Mouse (Mus musculus) heart, postnatal 0 days (tissue): ENCODE data around the gene Mroh2a.

ENCODE experiments used
- CTCF ChIP-seq: IDR thresholded peaks from 2 replicates; pipeline ENCODE4 v1.5.1; 2016; ENCODE audit warnings: antibody characterized with exemption, control low read depth, low read depth
- EP300 ChIP-seq: IDR thresholded peaks from 2 replicates; pipeline ENCODE4 v1.6.1; 2016; ENCODE audit warnings: antibody characterized with exemption, low read depth

- TF ChIP-seq EP300: no peak
- no peak for TF ChIP-seq CTCF
These were observed 696 bp downstream of the Mroh2a start for GRCm38 (mm10) chr1:88227482-88227881.
